Mouse (Mus musculus): Measurements from ENCODE around the gene Fip1l1. TPM values are rescaled to one million over a fixed set of nuclear protein-coding genes. Genes with fewer than 3 reads are reported as not detected.

The Fip1l1 gene
- 6.9 and 8.3 TPM in 2 replicates for polyA plus RNA-seq (2012; rRNA removed)

DNA sequence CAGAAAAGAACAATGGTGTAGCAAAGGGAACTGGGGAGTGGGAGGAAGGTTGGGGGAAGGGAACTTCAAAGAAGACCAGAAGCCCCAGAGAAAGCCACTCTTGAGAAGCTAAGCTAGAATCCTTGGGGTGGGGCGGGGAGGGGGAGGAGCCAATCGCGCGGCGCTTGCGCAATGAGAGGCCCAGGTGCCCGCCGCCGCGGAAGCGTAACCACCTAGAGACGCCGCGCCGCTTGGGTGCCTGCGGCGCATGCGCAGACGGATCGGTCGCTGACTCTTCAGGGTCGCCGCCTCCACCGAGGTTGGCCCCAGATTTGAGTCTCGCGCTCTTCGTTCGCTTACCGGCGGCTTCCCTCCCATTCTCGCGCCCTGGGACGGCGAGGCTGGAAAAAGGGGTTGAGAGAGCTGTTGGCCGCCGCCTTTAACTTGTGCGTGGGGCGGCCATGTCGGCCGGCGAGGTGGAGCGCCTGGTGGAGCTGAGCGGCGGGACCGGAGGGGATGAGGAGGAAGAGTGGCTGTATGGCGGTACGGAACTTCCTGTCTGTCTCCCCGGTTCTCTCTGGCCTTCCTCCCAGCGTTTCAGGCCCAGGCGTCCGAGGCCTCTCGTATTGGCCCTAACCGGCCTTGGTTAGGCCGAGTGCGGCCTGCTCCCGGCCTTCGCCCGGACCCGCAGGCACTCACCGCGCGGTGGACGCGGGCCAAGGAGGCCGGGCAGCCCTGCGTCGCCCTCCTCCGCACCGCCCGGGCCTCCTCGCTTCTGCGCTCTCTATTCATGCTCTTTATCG is at the start of gene Fip1l1:
Gene Fip1l1 (plus strand): TSS at position 210 of the 782 bp plus-strand sequence.

DNA sequence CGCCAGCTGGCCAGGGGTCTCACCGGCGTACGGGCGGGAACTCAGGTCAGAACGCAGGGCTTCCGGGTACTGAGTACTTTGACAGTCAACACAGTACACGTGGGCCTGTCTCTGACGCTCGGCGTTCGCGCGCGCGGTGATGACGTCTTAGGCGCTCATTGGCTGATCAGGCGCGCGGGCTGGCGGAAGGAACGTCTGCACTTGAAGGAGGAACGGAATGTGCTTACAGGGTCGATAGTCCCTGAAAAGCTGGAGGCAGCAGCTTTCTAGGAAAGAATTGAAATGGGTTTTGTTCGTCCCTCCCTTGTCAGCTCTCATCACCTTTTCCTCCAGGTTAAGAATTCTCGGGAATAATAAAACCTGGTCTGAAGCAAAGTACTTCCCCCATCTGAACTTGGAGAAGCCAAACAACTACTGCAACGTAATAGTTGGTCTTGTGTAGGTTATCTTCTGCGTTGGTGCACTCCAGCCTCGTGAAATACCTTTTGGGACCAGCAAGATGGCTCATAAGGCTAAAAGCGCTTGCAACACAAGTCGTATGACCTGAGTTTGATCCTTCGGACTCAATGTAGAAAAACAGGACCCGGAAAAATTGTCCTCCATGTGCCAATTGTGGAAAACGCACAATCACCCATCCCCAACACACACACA is 3.5 kb upstream of the Fip1l1 start, which contains the start of gene Scfd2:
Gene Scfd2 (minus strand): TSS at position 130 of the 651 bp plus-strand sequence.

Other genes with a start within 250 kb of the Fip1l1 start
- gene Scfd2, start 3.7 kb upstream of the Fip1l1 start, polyA plus RNA-seq (2012; rRNA removed): 5.3 and 7.0 TPM in 2 replicates
- gene Lnx1, start 167.5 kb downstream of the Fip1l1 start, polyA plus RNA-seq (2012; rRNA removed): 5.9 and 6.3 TPM in 2 replicates